Mouse (Mus musculus): ENCODE results near the gene Tshb.

- TF ChIP-seq EP300 (IDR thresholded peaks at IDR 0.05; ENCODE audit: insufficient read depth, low read depth, low read length) (no peak), POLR2A (IDR thresholded peaks at IDR 0.05; ENCODE audit: insufficient read depth, low read length) (no peak), CTCF (IDR thresholded peaks at IDR 0.05; ENCODE audit: low read depth, low read length) (no peak)
Measured at GRCm38 (mm10) chr3:102773018-102773417, 9.5 kb downstream of the Tshb start.
